Mouse (Mus musculus): Measurements from ENCODE around the gene Rexo1. TPM values are rescaled to one million over a fixed set of nuclear protein-coding genes. Genes with fewer than 3 reads are reported as not detected.

The Rexo1 gene
- polyA plus RNA-seq, 1 experiment, result 23.0 TPM

- H3K79me2 ChIP-seq (ENCODE audit: control insufficient read depth, insufficient read depth), result peaks cover 32% of the 10 kb centered on the region
- H3K79me3 ChIP-seq (ENCODE audit: low read depth), result peaks cover 26% of the 10 kb centered on the region
- H3ac ChIP-seq (ENCODE audit: control insufficient read depth, insufficient read length, low read depth), result peak overlapping the region; percentile 46
- H3K27me3 ChIP-seq (ENCODE audit: control insufficient read depth, insufficient read depth, insufficient read length), result no peaks in the 10 kb centered on the region
- no peak overlapping the region for H3K4me3 ChIP-seq (ENCODE audit: insufficient read depth, poor library complexity, severe bottlenecking)
- TF ChIP-seq CTCF (IDR thresholded peaks at IDR 0.05; ENCODE audit: control insufficient read depth, insufficient read depth, insufficient read length) (peak; percentile 69), MYOG (IDR thresholded peaks at IDR 0.05; ENCODE audit: control insufficient read depth, extremely low read depth, insufficient read length) (no peak)
- peaks cover 14% of the 10 kb centered on the region for H3K36me3 ChIP-seq (ENCODE audit: control insufficient read depth, insufficient read depth)
These were observed 17.6 kb upstream of the Rexo1 start for GRCm38 (mm10) chr10:80578911-80579310.

DNA sequence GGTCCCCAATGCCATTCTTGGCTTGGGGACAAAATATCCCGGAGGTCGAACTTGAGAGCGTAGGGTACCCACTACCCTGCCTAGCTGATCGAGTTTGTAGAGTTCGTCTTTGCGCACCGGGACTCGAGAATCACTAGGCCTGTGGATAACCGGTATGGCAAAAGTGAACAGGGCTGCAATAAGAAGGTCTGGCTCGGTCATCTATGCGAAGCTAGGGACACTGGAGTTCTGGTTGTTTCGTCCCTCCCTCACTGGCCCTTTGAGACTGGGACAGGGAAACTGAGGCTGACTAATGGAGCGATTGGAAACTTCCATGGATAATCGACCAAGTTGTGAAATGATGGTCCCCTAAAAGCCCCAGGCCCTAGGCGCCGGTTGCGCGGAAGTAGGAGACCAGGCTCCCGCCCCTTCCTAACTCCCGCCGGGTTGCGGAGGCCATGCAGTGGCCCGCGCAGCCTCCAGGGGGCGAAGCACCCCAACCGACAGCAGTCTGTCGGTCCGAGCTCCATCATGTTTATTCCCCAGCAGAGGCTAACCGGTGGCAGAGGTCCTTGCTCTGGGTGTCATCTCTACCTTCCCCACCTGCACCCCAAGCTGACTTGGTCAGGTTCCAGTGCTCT is 16.9 kb upstream of the Rexo1 start:
- peaks cover 38% of the 10 kb centered on the region for H3K79me2 ChIP-seq (ENCODE audit: control insufficient read depth, insufficient read depth)
- H3K27me3 ChIP-seq (ENCODE audit: control insufficient read depth, insufficient read depth, insufficient read length), result no peaks in the 10 kb centered on the region
- H3K4me3 ChIP-seq (ENCODE audit: insufficient read depth, poor library complexity, severe bottlenecking), result peak overlapping the region; percentile 87
- TF ChIP-seq MYOG (IDR thresholded peaks at IDR 0.05; ENCODE audit: control insufficient read depth, extremely low read depth, insufficient read length), result no peak
- peak; percentile 54 for TF ChIP-seq MAX (IDR thresholded peaks at IDR 0.05)
- peak; percentile 96 for TF ChIP-seq CTCF (IDR thresholded peaks at IDR 0.05; ENCODE audit: control insufficient read depth, insufficient read depth, insufficient read length)
- TF ChIP-seq USF1 (IDR thresholded peaks at IDR 0.05; ENCODE audit: low read depth), result no peak
- TF ChIP-seq CEBPB (IDR thresholded peaks at IDR 0.05; ENCODE audit: low read depth), result no peak
- TF ChIP-seq FOSL1 (IDR thresholded peaks at IDR 0.05; ENCODE audit: insufficient read depth, low read length, poor library complexity, severe bottlenecking), result no peak
- no peak for TF ChIP-seq MYOD1 (IDR thresholded peaks at IDR 0.05; ENCODE audit: control insufficient read depth, insufficient read length, low read depth)
- H3ac ChIP-seq (ENCODE audit: control insufficient read depth, insufficient read length, low read depth), result peak overlapping the region; percentile 68
- peaks cover 8% of the 10 kb centered on the region for H3K36me3 ChIP-seq (ENCODE audit: control insufficient read depth, insufficient read depth)
- H3K79me3 ChIP-seq (ENCODE audit: low read depth), result peaks cover 32% of the 10 kb centered on the region

GRCm38 (mm10) chr10:80577195-80578130 is 16.1 kb upstream of the Rexo1 start, which contains the start of gene Klf16:
Gene Klf16 (minus strand): TSS chr10:80577321.
- H3K79me2 ChIP-seq (ENCODE audit: control insufficient read depth, insufficient read depth), result peaks cover 46% of the 10 kb centered on the region
- no peaks in the 10 kb centered on the region for H3K27me3 ChIP-seq (ENCODE audit: control insufficient read depth, insufficient read depth, insufficient read length)
- H3K79me3 ChIP-seq (ENCODE audit: low read depth), result peaks cover 40% of the 10 kb centered on the region
- TF ChIP-seq CEBPB (IDR thresholded peaks at IDR 0.05; ENCODE audit: low read depth), result no peak
- TF ChIP-seq MAX (IDR thresholded peaks at IDR 0.05), result peak; percentile 99
- TF ChIP-seq USF1 (IDR thresholded peaks at IDR 0.05; ENCODE audit: low read depth), result peak; percentile 75
- no peak for TF ChIP-seq MYOG (IDR thresholded peaks at IDR 0.05; ENCODE audit: control insufficient read depth, extremely low read depth, insufficient read length)
- TF ChIP-seq MYOD1 (IDR thresholded peaks at IDR 0.05; ENCODE audit: control insufficient read depth, insufficient read length, low read depth), result no peak
- no peak for TF ChIP-seq FOSL1 (IDR thresholded peaks at IDR 0.05; ENCODE audit: insufficient read depth, low read length, poor library complexity, severe bottlenecking)
- no peak for TF ChIP-seq CTCF (IDR thresholded peaks at IDR 0.05; ENCODE audit: control insufficient read depth, insufficient read depth, insufficient read length)
- H3K36me3 ChIP-seq (ENCODE audit: control insufficient read depth, insufficient read depth), result peaks cover 7% of the 10 kb centered on the region
- peak within 1 kb of the TSS; percentile 98 for H3ac ChIP-seq (ENCODE audit: control insufficient read depth, insufficient read length, low read depth)
- peak within 1 kb of the TSS; percentile 87 for H3K4me3 ChIP-seq (ENCODE audit: insufficient read depth, poor library complexity, severe bottlenecking)

- H3K79me2 ChIP-seq (ENCODE audit: control insufficient read depth, insufficient read depth), result peaks cover 55% of the 10 kb centered on the region
- H3K79me3 ChIP-seq (ENCODE audit: low read depth), result peaks cover 49% of the 10 kb centered on the region
- peak overlapping the region; percentile 87 for H3K4me3 ChIP-seq (ENCODE audit: insufficient read depth, poor library complexity, severe bottlenecking)
- no peaks in the 10 kb centered on the region for H3K27me3 ChIP-seq (ENCODE audit: control insufficient read depth, insufficient read depth, insufficient read length)
- TF ChIP-seq CEBPB (IDR thresholded peaks at IDR 0.05; ENCODE audit: low read depth), result no peak
- peak; percentile 33 for TF ChIP-seq MAX (IDR thresholded peaks at IDR 0.05)
- TF ChIP-seq MYOD1 (IDR thresholded peaks at IDR 0.05; ENCODE audit: control insufficient read depth, insufficient read length, low read depth), result no peak
- TF ChIP-seq CTCF (IDR thresholded peaks at IDR 0.05; ENCODE audit: control insufficient read depth, insufficient read depth, insufficient read length), result no peak
- TF ChIP-seq FOSL1 (IDR thresholded peaks at IDR 0.05; ENCODE audit: insufficient read depth, low read length, poor library complexity, severe bottlenecking), result no peak
- no peak for TF ChIP-seq MYOG (IDR thresholded peaks at IDR 0.05; ENCODE audit: control insufficient read depth, extremely low read depth, insufficient read length)
- TF ChIP-seq USF1 (IDR thresholded peaks at IDR 0.05; ENCODE audit: low read depth), result no peak
- H3ac ChIP-seq (ENCODE audit: control insufficient read depth, insufficient read length, low read depth), result peak overlapping the region; percentile 98
- peaks cover 7% of the 10 kb centered on the region for H3K36me3 ChIP-seq (ENCODE audit: control insufficient read depth, insufficient read depth)
These were observed 15.2 kb upstream of the Rexo1 start for GRCm38 (mm10) chr10:80576351-80577194.

DNA sequence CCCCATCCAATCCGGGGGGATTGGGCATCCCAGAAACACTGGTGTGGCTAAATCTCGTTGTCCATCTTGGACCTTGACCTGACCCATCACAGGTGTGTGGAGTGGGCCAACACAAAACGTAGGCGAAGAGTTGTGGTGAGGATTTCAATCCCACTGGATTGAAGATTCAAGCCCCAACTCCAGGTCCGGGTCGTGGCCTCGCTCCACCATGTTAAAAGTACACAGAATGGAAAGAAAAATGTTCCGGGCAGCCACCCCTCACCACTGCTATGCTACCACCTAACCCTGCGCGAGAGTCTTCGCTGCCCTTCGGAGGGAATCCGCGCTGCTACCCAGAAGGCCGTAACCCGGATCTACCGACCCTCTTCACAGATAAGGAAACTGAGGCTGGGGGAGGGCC is 14.6 kb upstream of the Rexo1 start:
- no peak for TF ChIP-seq CTCF (IDR thresholded peaks at IDR 0.05; ENCODE audit: control insufficient read depth, insufficient read depth, insufficient read length)
- TF ChIP-seq MYOD1 (IDR thresholded peaks at IDR 0.05; ENCODE audit: control insufficient read depth, insufficient read length, low read depth), result no peak
- H3K79me2 ChIP-seq (ENCODE audit: control insufficient read depth, insufficient read depth), result peaks cover 62% of the 10 kb centered on the region
- H3K79me3 ChIP-seq (ENCODE audit: low read depth), result peaks cover 55% of the 10 kb centered on the region
- H3ac ChIP-seq (ENCODE audit: control insufficient read depth, insufficient read length, low read depth), result peak overlapping the region; percentile 98
- H3K36me3 ChIP-seq (ENCODE audit: control insufficient read depth, insufficient read depth), result peaks cover 7% of the 10 kb centered on the region
- peak overlapping the region; percentile 87 for H3K4me3 ChIP-seq (ENCODE audit: insufficient read depth, poor library complexity, severe bottlenecking)
- H3K27me3 ChIP-seq (ENCODE audit: control insufficient read depth, insufficient read depth, insufficient read length), result no peaks in the 10 kb centered on the region
